Mouse (Mus musculus) gastrocnemius, postnatal 36 days (tissue): ENCODE measurements around the gene Rarg. TPM values are rescaled to one million over a fixed set of nuclear protein-coding genes. Genes with fewer than 3 reads are reported as not detected.
"Not testable (repeated sequence)": the region's sequence is repeated elsewhere in the genome, so short reads cannot be mapped to it uniquely, and the experiment has no call there.

Experiments
- DNase-seq, 2 experiments: peaks; one replicate each; pipeline ENCODE4 v3.0.0; 2022
- intact Hi-C: fragments of 180-260 bp; cut with DNase I; formaldehyde crosslinking; loops from one replicate; pipeline ENCODE4 v1.15.1; 2025
- total RNA-seq, 2 experiments: library from RNA; stranded (reverse); gene quantifications; 2 replicates each; pipeline ENCODE4 v1.2.3; 2021

The Rarg gene
- total RNA-seq, 2 experiments from 2014 or later: 9.3 to 9.9 TPM

GRCm38 (mm10) chr15:102242404-102243228 is 14.7 kb downstream of the Rarg start:
- no peak for DNase-seq
- intact Hi-C loops: no loop called here

DNA sequence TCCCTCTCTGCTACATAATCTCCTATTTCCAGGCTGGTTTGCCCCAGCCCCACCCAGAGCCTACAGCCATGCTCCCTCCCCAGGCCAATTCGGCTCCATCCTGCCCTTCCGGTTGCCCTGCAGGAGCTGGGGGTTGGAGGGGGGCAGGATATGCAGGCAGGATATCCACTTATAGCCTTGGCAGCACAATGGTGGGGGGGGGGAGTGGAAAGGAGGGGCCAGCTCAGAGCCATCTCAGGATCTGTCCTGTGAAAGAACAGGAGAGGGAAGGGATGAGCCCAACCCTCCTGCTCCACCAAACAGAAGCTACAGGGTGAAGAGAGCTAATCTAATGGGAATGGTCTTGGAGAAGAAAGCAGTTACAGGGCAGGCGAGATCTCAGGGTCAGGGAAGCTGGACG is 16.7 kb downstream of the Rarg start:
- DNase-seq: no peak
- intact Hi-C loops: no loop called here

- no peak for DNase-seq
- intact Hi-C loops: loop anchor here (2.0 kb wide), 1 partner anchor 77 kb away; no protein-coding TSS in a partner anchor
Measured at GRCm38 (mm10) chr15:102239851-102240250, 17.5 kb downstream of the Rarg start.

GRCm38 (mm10) chr15:102239260-102239590 is 18.1 kb downstream of the Rarg start:
- peak; percentile 77 to 78 for DNase-seq
- intact Hi-C loops: loop anchor here (2.0 kb wide), 1 partner anchor 78 kb away; no protein-coding TSS in a partner anchor

GRCm38 (mm10) chr15:102238543-102239259 is 18.6 kb downstream of the Rarg start:
- DNase-seq: no peak
- intact Hi-C loops: loop anchor here (2.0 kb wide), 1 partner anchor 78 kb away; no protein-coding TSS in a partner anchor

GRCm38 (mm10) chr15:102235371-102236027 is 21.8 kb downstream of the Rarg start:
- intact Hi-C loops: no loop called here
- no peak for DNase-seq

GRCm38 (mm10) chr15:102233896-102234295 is 23.4 kb downstream of the Rarg start:
- DNase-seq: no peak
- intact Hi-C loops: no loop called here

- no peak for DNase-seq
- intact Hi-C loops: no loop called here
Measured at GRCm38 (mm10) chr15:102232764-102233163, 24.6 kb downstream of the Rarg start.

DNA sequence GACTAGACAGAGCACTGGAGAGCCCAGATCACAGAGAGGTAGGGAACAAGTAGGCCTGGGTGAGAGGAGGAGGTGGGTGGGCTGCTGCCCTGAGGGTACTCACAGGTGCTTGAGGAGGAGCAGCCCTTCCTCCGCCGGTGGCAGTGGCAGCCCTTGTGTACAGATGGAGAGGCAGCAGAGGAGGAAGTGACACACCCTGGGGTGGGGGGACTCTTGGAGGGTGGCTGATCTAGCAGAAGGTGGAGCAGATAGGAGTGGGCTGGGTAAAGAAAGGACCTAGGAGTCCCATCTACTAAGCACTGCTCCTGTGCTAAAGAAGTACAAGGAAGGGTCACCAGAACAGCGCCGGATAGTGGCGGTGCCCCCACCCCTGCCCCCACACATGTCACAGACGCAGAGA is 25.6 kb downstream of the Rarg start, which contains the start of gene Itgb7:
TSS of gene Itgb7 (minus strand) at position 197 of the 400 bp plus-strand sequence.
- DNase-seq: no peak
- intact Hi-C loops: no loop called here

DNA sequence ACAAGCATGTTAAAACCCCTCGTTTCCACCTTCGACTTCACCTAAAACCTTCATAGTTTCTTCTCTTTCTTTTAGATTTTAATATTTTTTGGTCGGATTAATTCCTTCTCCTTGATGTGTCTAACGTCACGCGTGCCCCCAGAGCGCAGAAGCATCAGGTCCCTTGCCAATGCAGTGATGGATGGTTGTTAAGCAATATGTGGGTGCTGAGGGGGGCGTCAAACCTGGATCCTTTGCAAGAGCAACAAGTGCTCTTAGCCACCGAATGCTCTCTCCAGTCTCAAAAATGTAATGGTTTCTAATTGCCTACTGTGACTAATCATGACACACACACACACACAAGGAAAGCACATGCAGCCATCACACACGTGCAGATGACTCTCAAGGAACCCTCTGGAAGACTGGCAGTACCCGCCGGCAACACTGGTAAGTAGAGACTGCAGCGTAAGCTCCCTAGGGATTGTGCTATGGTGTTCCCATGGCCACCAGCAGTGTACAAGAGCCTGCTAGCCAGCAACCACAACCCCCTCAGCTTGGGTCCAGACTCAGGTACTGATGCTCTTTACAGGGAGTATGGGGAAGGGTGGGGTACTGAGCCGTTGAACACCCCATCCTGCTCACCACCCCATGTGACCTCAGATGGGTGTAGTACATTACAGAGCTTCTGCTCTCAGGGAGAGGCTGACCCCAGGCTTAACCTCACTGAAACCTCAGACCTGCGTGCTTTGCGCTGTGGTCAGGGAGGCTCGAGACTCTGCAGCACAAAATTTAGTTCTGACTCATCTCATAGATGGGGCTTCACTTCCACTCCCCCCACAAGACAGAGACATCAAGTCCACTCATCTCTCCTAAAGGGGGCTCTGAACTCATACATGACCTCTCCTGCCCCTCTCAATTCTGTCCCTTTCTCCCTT is 26.7 kb downstream of the Rarg start:
- intact Hi-C loops: no loop called here
- DNase-seq: no peak

DNA sequence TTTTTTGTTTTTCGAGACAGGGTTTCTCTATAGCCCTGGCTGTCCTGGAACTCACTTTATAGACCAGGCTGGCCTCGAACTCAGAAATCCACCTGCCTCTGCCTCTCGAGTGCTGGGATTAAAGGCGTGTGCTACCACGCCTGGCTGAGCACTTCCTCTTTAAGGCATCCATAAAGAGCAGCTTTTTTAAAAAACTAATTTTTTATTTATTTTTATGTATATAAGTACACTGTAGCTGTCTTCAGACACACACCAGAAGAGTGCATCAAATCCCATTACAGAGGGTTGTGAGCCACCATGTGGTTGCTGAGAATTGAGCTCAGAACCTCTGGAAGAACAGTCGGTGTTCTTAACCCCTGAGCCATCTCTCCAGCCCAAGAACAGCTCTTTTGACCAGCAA is 31.7 kb downstream of the Rarg start:
- DNase-seq, intact Hi-C loops: not testable (repeated sequence)

- intact Hi-C loops: loop anchor here (1.0 kb wide), 1 partner anchor 47 kb away; no protein-coding TSS in a partner anchor
- no peak for DNase-seq
Measured at GRCm38 (mm10) chr15:102224992-102225617, 32.2 kb downstream of the Rarg start.

GRCm38 (mm10) chr15:102224186-102224991 is 32.9 kb downstream of the Rarg start:
- DNase-seq: peak; percentile 69 to 70
- intact Hi-C loops: loop anchor here (1.0 kb wide), 1 partner anchor 46 kb away; no protein-coding TSS in a partner anchor

- intact Hi-C loops: no loop called here
Measured at GRCm38 (mm10) chr15:102222386-102222785, 34.9 kb downstream of the Rarg start.

GRCm38 (mm10) chr15:102217325-102217724 is 40.0 kb downstream of the Rarg start:
- no peak for DNase-seq
- intact Hi-C loops: no loop called here

More at GRCm38 (mm10) chr15:102222386-102222785, 34.9 kb downstream of the Rarg start:
- no peak for DNase-seq

DNA sequence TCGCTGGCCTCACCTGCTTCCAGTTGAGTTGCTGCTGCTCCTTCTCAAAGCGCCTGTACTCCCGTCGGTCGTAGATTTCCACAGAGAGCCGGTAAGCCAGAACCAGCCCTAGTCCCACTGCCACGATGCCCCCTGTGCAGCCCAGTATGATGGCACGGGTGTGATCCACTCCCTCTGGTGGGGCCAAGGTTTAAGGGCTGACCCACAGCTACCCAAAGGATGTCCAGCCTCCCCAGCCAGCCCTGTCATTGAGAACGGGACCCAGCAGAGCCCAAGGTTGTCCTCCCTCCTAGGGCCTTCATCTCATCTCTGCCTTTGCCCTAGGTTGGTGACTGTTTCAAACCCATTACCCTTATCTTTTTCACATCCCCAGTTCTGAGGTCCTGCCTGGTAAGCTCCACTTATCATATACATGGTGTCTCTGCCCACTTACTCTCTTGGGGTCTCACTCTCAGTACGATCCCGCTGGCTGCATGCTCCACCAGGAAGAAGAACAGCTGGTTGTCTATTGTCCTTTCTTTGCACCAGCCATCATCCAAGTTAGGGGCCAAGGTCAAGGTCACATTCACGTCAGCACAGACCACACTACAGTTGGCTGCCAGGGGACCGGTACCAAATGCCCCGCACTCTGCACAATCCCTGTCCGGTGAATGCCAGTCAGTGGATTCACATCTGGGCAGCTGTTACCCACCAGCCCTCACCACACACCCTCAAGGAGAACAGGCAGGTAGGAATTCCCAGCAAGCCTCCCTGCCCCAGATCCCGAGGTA is 40.7 kb downstream of the Rarg start:
- intact Hi-C loops: no loop called here
- DNase-seq: no peak

GRCm38 (mm10) chr15:102215624-102216023 is 41.7 kb downstream of the Rarg start:
- no peak for DNase-seq
- intact Hi-C loops: no loop called here

GRCm38 (mm10) chr15:102214132-102214531 is 43.2 kb downstream of the Rarg start:
- no peak for DNase-seq
- intact Hi-C loops: no loop called here
